Mouse (Mus musculus): ENCODE data around the gene Nectin4. TPM values are rescaled to one million over a fixed set of nuclear protein-coding genes. Genes with fewer than 3 reads are reported as not detected.

Gene Nectin4
- polyA plus RNA-seq, 1 experiment: 3.2 TPM

DNA sequence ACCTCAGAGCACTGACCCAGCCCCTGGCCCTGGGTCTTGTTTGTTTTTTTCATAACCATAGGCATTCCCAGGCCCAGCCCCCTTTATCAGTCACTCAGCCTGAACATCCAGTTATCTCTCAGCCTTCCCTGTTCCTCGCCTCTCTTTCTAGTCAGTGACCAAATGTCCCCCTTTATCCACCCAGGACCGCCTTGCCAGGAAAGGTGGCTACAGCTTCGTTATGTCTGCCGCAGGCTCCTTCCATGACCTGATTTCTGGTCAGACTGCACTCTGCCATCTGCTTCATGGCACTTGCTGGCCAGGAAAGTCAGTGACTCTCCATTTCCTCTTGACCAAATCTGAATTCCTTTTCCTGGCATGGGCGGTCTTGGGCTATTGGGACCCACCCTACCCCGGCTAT is 8.4 kb downstream of the Nectin4 start:
- TF ChIP-seq CTCF (IDR thresholded peaks at IDR 0.05; ENCODE audit: extremely low read depth, insufficient read depth, low read length): no peak
- TF ChIP-seq POLR2A (IDR thresholded peaks at IDR 0.05; ENCODE audit: extremely low read depth, insufficient read depth, low read length): no peak
- H3K4me3 ChIP-seq (ENCODE audit: insufficient read depth, low read length): no peak overlapping the region
- no peaks in the 10 kb centered on the region for H3K4me1 ChIP-seq (ENCODE audit: control insufficient read depth, insufficient read depth, low read length)
- H3K27ac ChIP-seq (ENCODE audit: insufficient read depth, low read length): no peak overlapping the region

DNA sequence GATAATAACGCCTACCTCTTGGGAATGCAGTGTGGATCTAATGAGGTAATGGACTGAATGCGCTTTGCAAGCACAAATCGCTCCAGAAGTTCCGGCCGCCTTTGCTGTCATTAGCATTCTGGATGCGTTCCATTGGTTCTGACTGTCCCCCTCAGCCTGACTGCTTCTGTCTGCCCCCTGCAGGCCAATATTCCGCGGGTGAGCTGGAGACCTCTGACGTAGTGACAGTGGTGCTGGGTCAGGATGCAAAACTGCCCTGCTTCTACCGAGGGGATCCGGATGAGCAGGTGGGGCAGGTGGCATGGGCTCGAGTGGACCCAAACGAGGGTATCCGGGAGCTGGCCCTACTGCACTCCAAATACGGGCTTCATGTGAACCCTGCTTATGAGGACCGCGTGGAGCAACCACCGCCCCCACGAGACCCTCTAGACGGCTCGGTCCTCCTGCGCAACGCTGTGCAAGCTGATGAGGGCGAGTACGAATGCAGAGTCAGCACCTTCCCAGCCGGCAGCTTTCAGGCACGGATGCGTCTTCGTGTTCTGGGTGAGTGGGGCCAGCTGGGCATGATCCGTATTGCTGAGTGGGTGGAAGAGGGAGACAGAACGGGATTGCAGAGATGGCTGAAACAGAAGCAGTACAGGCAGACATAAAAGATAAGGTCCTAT is 10.2 kb downstream of the Nectin4 start:
- H3K4me1 ChIP-seq (ENCODE audit: control insufficient read depth, insufficient read depth, low read length): no peaks in the 10 kb centered on the region
- peak overlapping the region; percentile 23 for H3K4me3 ChIP-seq (ENCODE audit: insufficient read depth, low read length)
- no peak overlapping the region for H3K27ac ChIP-seq (ENCODE audit: insufficient read depth, low read length)
- peak; percentile 65 for TF ChIP-seq CTCF (IDR thresholded peaks at IDR 0.05; ENCODE audit: extremely low read depth, insufficient read depth, low read length)
- no peak for TF ChIP-seq POLR2A (IDR thresholded peaks at IDR 0.05; ENCODE audit: extremely low read depth, insufficient read depth, low read length)

DNA sequence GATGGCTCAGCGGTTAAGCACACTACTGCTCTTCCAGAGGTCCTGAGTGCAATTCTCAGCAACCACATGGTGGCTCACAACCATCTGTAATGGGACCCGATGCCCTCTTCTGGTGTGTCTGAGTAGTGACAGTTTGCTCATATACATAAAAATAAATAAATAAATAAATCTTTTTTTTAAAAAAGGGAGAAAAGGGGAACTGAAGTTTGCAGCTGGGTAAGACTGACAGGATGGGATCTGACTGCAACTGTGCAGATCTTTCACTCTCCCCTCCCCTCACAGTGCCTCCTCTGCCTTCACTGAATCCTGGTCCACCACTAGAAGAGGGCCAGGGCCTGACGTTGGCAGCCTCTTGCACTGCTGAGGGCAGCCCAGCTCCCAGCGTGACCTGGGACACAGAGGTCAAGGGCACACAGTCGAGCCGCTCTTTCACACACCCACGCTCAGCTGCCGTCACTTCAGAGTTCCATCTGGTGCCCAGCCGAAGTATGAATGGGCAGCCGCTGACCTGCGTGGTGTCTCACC is 12.3 kb downstream of the Nectin4 start:
- H3K27ac ChIP-seq (ENCODE audit: insufficient read depth, low read length): no peak overlapping the region
- H3K4me1 ChIP-seq (ENCODE audit: control insufficient read depth, insufficient read depth, low read length): no peaks in the 10 kb centered on the region
- H3K4me3 ChIP-seq (ENCODE audit: insufficient read depth, low read length): no peak overlapping the region
- no peak for TF ChIP-seq CTCF (IDR thresholded peaks at IDR 0.05; ENCODE audit: extremely low read depth, insufficient read depth, low read length)
- TF ChIP-seq POLR2A (IDR thresholded peaks at IDR 0.05; ENCODE audit: extremely low read depth, insufficient read depth, low read length): no peak

DNA sequence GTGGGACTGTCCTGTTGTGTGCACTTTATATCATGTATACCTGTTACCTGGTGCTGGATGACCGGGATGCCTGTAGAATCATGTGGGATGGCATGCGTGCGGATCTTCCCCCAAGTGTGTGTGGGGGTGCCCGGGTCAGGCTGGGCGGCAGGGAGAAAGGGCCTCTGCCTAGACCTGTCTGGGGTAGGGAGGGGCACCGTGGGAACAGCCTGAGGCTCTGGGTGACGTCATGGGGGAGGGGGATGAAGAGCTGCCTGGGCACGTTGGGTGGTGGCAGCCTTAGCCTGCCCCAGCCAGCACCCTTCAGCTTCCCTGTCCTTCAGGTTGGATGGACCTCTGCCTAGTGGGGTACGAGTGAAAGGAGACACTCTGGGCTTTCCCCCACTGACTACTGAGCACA is 14.5 kb downstream of the Nectin4 start:
- H3K27ac ChIP-seq (ENCODE audit: insufficient read depth, low read length): no peak overlapping the region
- TF ChIP-seq CTCF (IDR thresholded peaks at IDR 0.05; ENCODE audit: extremely low read depth, insufficient read depth, low read length) (no peak), POLR2A (IDR thresholded peaks at IDR 0.05; ENCODE audit: extremely low read depth, insufficient read depth, low read length) (no peak)
- no peak overlapping the region for H3K4me3 ChIP-seq (ENCODE audit: insufficient read depth, low read length)

DNA sequence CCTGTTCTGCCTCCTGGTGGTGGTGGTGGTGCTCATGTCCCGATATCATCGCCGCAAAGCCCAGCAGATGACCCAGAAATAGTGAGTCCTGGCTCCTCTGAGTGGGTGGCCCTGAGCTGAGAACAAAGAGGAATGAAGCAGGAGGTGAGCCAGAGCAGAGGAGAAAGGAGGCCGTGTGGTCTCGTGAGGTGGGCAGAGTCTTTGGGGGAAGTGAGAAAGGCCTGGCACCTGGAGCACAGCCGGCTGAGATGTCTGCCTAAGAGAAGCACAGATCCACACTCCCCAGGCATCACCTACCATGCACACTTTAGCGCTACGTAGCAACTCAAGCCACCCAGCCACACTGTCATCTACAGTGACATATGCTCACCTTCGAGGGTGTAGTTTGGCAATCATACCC is 15.3 kb downstream of the Nectin4 start:
- TF ChIP-seq POLR2A (IDR thresholded peaks at IDR 0.05; ENCODE audit: extremely low read depth, insufficient read depth, low read length): no peak
- Histone ChIP-seq H3K4me1 (ENCODE audit: control insufficient read depth, insufficient read depth, low read length) (no peaks in the 10 kb centered on the region), H3K4me3 (ENCODE audit: insufficient read depth, low read length) (no peak overlapping the region)

More for the DNA sequence above, 14.5 kb downstream of the Nectin4 start:
- H3K4me1 ChIP-seq (ENCODE audit: control insufficient read depth, insufficient read depth, low read length): no peaks in the 10 kb centered on the region

DNA sequence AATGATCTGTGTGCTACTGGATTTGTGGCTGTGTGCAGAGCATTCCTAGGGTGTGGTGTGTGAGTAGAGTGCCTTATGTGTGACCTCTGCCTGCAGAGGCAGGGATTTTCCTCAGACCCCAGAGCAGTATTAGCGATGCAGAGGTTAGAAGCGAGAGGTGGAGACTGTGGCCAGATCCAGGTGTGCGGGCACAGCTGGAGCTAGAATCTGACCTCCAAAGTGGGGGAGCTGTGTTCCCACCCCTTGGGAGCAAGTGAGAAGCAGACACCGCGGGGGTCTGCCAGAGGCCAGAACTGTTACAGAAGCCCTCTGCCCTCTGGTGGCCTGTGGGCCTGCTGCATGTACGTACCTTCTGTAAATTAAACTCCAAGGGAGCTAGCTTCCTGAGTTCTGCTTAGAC is 17.2 kb downstream of the Nectin4 start:
- Histone ChIP-seq H3K4me1 (ENCODE audit: control insufficient read depth, insufficient read depth, low read length) (no peaks in the 10 kb centered on the region), H3K4me3 (ENCODE audit: insufficient read depth, low read length) (no peak overlapping the region), H3K27ac (ENCODE audit: insufficient read depth, low read length) (no peak overlapping the region)
- TF ChIP-seq CTCF (IDR thresholded peaks at IDR 0.05; ENCODE audit: extremely low read depth, insufficient read depth, low read length) (0 out of 2 replicates have a peak, but pooled peaks have one; percentile 4), POLR2A (IDR thresholded peaks at IDR 0.05; ENCODE audit: extremely low read depth, insufficient read depth, low read length) (no peak)

More for the DNA sequence above, 15.3 kb downstream of the Nectin4 start:
- no peak overlapping the region for H3K27ac ChIP-seq (ENCODE audit: insufficient read depth, low read length)

DNA sequence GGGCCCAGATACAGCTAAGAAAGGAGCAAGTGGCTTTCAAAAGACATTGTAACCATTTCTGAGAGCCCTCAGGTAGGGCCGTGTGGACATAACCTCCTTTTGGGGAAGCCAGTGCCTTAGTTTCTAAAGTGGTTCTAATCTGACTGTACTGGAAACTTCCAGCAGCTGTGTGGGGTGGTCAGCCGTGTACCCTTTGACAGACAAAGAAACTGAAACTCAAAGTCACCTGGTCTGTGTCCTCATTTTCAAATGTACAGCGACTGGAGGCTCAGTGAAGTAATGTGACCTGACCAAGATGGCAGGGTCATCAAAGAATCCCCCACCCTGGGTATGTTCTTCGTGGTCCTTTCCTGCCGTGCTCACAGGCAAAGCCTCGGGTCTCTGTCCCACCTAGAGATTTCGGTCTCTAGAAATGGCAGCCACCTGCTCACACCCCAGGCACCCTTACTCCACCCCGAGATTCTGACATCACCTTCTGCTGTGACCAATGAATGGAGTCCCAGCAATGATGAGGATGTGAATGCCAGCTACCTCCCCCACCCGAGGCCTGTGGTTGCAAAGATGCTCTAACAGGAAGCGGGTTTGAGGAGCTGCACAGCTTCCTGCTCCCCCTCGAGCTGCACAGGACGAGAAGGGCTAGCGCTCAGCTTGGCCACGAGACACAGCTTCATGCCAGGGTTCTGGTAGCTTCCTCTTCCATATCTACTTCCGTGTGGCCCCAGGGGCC is 18.6 kb downstream of the Nectin4 start, which contains the start of gene Arhgap30:
TSS of gene Arhgap30 (plus strand) at position 579 of the 727 bp plus-strand sequence.
- Histone ChIP-seq H3K4me1 (ENCODE audit: control insufficient read depth, insufficient read depth, low read length) (no peaks in the 10 kb centered on the region), H3K4me3 (ENCODE audit: insufficient read depth, low read length) (peak within 1 kb of the TSS; percentile 17; the same call in 1 of the 2 replicates), H3K27ac (ENCODE audit: insufficient read depth, low read length) (no peak within 1 kb of the TSS)
- TF ChIP-seq POLR2A (IDR thresholded peaks at IDR 0.05; ENCODE audit: extremely low read depth, insufficient read depth, low read length): no peak
- TF ChIP-seq CTCF (IDR thresholded peaks at IDR 0.05; ENCODE audit: extremely low read depth, insufficient read depth, low read length): no peak

DNA sequence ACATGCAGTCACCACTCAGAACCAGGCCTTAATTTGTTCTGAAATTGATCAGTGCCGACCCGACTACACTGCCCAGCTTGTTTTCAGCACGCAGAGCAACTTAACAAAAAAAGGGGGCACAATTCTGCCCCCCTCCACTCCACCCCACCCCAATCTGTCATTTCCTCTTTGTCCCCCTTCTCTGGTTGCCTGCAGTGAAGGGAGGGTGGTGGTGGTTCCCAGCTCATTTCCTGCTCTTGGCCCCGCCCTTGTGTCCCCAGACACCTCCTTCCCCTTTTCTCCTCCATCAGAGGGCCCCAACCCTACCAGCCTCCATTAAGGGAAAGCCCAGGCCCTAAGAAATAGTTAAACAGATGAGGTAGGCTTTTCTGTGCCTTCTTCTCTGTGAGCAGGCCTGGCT is 20.2 kb downstream of the Nectin4 start:
- no peak overlapping the region for H3K4me3 ChIP-seq (ENCODE audit: insufficient read depth, low read length)
- no peak for TF ChIP-seq POLR2A (IDR thresholded peaks at IDR 0.05; ENCODE audit: extremely low read depth, insufficient read depth, low read length)
- TF ChIP-seq CTCF (IDR thresholded peaks at IDR 0.05; ENCODE audit: extremely low read depth, insufficient read depth, low read length): no peak
- H3K4me1 ChIP-seq (ENCODE audit: control insufficient read depth, insufficient read depth, low read length): no peaks in the 10 kb centered on the region
- no peak overlapping the region for H3K27ac ChIP-seq (ENCODE audit: insufficient read depth, low read length)

DNA sequence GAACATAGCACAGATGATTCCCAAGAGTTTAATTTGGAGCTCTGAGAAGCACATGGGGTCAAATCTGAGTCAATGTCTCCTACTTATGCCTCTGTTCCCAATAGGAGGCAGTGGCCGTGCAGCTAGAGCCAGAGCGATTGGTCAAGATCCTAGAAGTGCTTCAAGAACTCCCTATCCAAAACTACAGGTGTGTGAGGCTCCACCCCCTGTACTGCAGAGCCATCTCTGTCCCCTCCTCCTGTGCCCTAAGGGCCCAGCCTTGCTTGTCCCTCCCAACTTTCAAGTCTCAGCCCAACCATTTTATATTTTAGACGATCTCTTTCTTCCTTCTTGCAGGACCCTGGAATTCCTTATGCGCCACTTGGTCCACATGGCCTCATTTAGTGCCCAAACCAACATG is 31.9 kb downstream of the Nectin4 start:
- no peak overlapping the region for H3K4me3 ChIP-seq (ENCODE audit: insufficient read depth, low read length)
- TF ChIP-seq CTCF (IDR thresholded peaks at IDR 0.05; ENCODE audit: extremely low read depth, insufficient read depth, low read length): no peak
- TF ChIP-seq POLR2A (IDR thresholded peaks at IDR 0.05; ENCODE audit: extremely low read depth, insufficient read depth, low read length): no peak
- H3K27ac ChIP-seq (ENCODE audit: insufficient read depth, low read length): no peak overlapping the region

DNA sequence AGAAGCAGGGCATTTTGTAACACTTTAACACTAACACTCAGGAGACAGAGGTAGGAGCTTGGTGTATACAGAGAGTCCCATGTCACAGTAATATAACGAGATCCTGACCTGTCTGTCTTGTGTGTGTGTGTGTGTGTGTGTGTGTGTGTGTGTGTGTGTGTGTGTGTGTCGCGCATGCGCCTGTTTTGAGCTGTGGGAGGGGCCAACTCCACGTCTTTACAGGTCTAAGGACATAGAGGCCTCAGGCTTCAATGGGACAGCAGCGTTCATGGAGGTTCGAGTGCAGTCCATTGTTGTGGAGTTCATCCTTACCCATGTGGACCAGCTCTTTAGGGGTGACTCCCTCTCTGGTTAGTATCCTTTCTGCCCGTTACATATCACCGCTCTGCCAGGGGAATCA is 33.1 kb downstream of the Nectin4 start:
- TF ChIP-seq CTCF (IDR thresholded peaks at IDR 0.05; ENCODE audit: extremely low read depth, insufficient read depth, low read length) (no peak), POLR2A (IDR thresholded peaks at IDR 0.05; ENCODE audit: extremely low read depth, insufficient read depth, low read length) (no peak)
- Histone ChIP-seq H3K27ac (ENCODE audit: insufficient read depth, low read length) (no peak overlapping the region), H3K4me3 (ENCODE audit: insufficient read depth, low read length) (no peak overlapping the region), H3K4me1 (ENCODE audit: control insufficient read depth, insufficient read depth, low read length) (no peaks in the 10 kb centered on the region)

More for the DNA sequence above, 31.9 kb downstream of the Nectin4 start:
- H3K4me1 ChIP-seq (ENCODE audit: control insufficient read depth, insufficient read depth, low read length): no peaks in the 10 kb centered on the region
